Mouse (Mus musculus) myocyte (in vitro differentiated cells): ENCODE results near the gene Mgst3. TPM values are rescaled to one million over a fixed set of nuclear protein-coding genes. Genes with fewer than 3 reads are reported as not detected.

Experiments used
- H3K27me3 ChIP-seq: one replicate; pipeline ENCODE4 v1.6.1; 2011; ENCODE audit not compliant: control insufficient read depth, insufficient read depth, insufficient read length
- H3K36me3 ChIP-seq: one replicate; pipeline ENCODE4 v1.6.1; 2011; ENCODE audit not compliant: control insufficient read depth, insufficient read depth
- H3K4me2 ChIP-seq: one replicate; pipeline ENCODE4 v1.6.1; 2011; ENCODE audit warnings: low read depth, control low read depth
- H3K4me3 ChIP-seq: one replicate; pipeline ENCODE4 v1.5.1; 2011; ENCODE audit warnings: mild to moderate bottlenecking, control low read depth, moderate library complexity
- H3K79me2 ChIP-seq: one replicate; pipeline ENCODE4 v1.6.1; 2011; ENCODE audit not compliant: control insufficient read depth, insufficient read depth
- H3ac ChIP-seq: one replicate; pipeline ENCODE4 v1.6.1; 2011; ENCODE audit not compliant: control insufficient read depth, insufficient read length
- CEBPB ChIP-seq: IDR thresholded peaks from 2 replicates; pipeline ENCODE4 v1.6.1; 2011; ENCODE audit warnings: mild to moderate bottlenecking, moderate library complexity; ENCODE audit not compliant: poor library complexity, insufficient read depth, severe bottlenecking
- E2F4 ChIP-seq: IDR thresholded peaks from one replicate; pipeline ENCODE4 v1.6.1; 2011; ENCODE audit warnings: mild to moderate bottlenecking, control low read depth, moderate library complexity; ENCODE audit not compliant: insufficient read depth
- MAX ChIP-seq: IDR thresholded peaks from one replicate; pipeline ENCODE4 v1.6.1; 2011; ENCODE audit warnings: low read depth, mild to moderate bottlenecking, control low read depth
- MYOD1 ChIP-seq, 3 experiments: IDR thresholded peaks; one replicate each; pipeline ENCODE4 v1.6.1; 2011; ENCODE audit warnings: control low read depth in 2 of 3, low read depth in 2 of 3, mild to moderate bottlenecking in 2 of 3, moderate library complexity in 1 of 3; ENCODE audit not compliant: insufficient read length in 2 of 3, control insufficient read depth in 1 of 3
- MYOG ChIP-seq, 3 experiments: IDR thresholded peaks; one replicate each; pipeline ENCODE4 v1.6.1; 2011; ENCODE audit warnings: control low read depth in 2 of 3, low read depth in 2 of 3, mild to moderate bottlenecking in 2 of 3; ENCODE audit not compliant: insufficient read length in 2 of 3, control insufficient read depth in 1 of 3, insufficient read depth in 1 of 3
- POLR2A ChIP-seq: IDR thresholded peaks from one replicate; pipeline ENCODE4 v1.6.1; 2011; ENCODE audit warnings: low read depth, mild to moderate bottlenecking, control low read depth, moderate library complexity; ENCODE audit not compliant: insufficient read length
- POLR2AphosphoS2 ChIP-seq: IDR thresholded peaks from one replicate; pipeline ENCODE4 v1.6.1; 2011; ENCODE audit warnings: low read depth, control low read depth; ENCODE audit not compliant: insufficient read length
- REST ChIP-seq: IDR thresholded peaks from one replicate; pipeline ENCODE4 v1.6.1; 2011; ENCODE audit warnings: mild to moderate bottlenecking, control low read depth, moderate library complexity; ENCODE audit not compliant: insufficient read depth, insufficient read length
- SRF ChIP-seq: IDR thresholded peaks from one replicate; pipeline ENCODE4 v1.6.1; 2011; ENCODE audit warnings: low read depth; ENCODE audit not compliant: control insufficient read depth, insufficient read length
- TCF12 ChIP-seq: IDR thresholded peaks from one replicate; pipeline ENCODE4 v1.6.1; 2011; ENCODE audit warnings: mild to moderate bottlenecking, control low read depth; ENCODE audit not compliant: poor library complexity, insufficient read depth, severe bottlenecking
- TCF3 ChIP-seq: IDR thresholded peaks from one replicate; pipeline ENCODE4 v1.6.1; 2011; ENCODE audit warnings: low read depth, control low read depth; ENCODE audit not compliant: insufficient read length
- USF1 ChIP-seq: IDR thresholded peaks from one replicate; pipeline ENCODE4 v1.6.1; 2011; ENCODE audit warnings: low read depth, mild to moderate bottlenecking, control low read depth, moderate library complexity
- polyA plus RNA-seq: library from polyadenylated mRNA; unstranded; fragments of >200 nt; fragmentation: generic; extraction: Trizol; gene quantifications from one replicate; pipeline ENCODE4 v1.2.1, GENCODE M21; 2012; ENCODE audit warnings: missing spikeins

Mgst3 gene
- polyA plus RNA-seq, 1 experiment: 62.0 TPM

DNA sequence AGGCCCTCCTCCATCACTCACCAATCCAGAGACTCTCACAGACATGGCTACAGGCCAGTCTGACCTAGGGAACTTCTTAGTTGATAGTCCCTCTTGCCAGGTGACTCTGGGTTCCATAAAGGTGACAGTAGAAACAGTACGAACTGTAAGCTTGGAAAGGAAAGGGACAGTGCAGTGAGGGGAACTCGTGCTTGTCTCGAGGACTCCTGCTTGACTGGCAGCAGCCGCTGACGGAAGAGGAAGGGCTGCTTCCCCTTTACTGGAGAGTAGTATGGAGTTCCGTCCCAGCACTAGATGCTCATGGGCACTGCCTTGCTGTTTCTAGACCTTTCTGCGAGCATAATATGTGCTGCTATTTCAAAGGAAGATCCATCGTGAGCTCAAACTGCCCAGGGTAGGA, 62.5 kb downstream of the Mgst3 start:
- no peaks in the 10 kb centered on the region for H3K79me2 ChIP-seq
- H3K4me2 ChIP-seq: no peak overlapping the region
- no peak overlapping the region for H3K4me3 ChIP-seq
- no peaks in the 10 kb centered on the region for H3K27me3 ChIP-seq
- TF ChIP-seq SRF (no peak), MYOG (IDR thresholded peaks at IDR 0.05; ENCODE audit: control insufficient read depth in 1 of 3, insufficient read depth in 1 of 3, insufficient read length in 2 of 3, low read depth in 2 of 3) (no peak), POLR2AphosphoS2 (no peak), MAX (no peak), REST (no peak), TCF3 (no peak), TCF12 (no peak), POLR2A (no peak), MYOD1 (IDR thresholded peaks at IDR 0.05; ENCODE audit: control insufficient read depth in 1 of 3, insufficient read length in 2 of 3, low read depth in 2 of 3) (no peak), CEBPB (no peak), USF1 (no peak)
- peaks cover 30% of the 10 kb centered on the region for H3K36me3 ChIP-seq
- H3ac ChIP-seq: no peak overlapping the region

DNA sequence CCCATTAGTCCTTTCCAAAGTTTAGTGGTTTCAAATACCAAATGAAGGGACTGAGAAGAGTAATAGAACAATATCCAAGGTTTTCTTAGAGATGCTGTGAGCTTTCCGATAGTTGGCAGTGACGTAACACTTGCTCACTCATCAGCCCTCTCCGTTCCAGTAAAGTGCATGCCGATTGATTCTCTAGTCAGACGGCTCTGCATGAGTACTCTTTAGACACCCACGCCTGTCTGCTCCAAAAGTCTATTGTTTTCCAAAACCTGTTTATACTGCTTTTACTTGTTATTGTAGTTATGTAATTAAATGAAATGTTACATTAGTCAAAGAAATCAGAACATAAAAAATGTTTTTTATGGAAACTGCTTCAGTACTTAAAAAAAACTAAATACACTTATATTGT, 64.9 kb downstream of the Mgst3 start:
- H3K4me2 ChIP-seq: no peak overlapping the region
- H3ac ChIP-seq: no peak overlapping the region
- H3K36me3 ChIP-seq: peaks cover 34% of the 10 kb centered on the region
- no peaks in the 10 kb centered on the region for H3K27me3 ChIP-seq
- H3K4me3 ChIP-seq: no peak overlapping the region
- no peaks in the 10 kb centered on the region for H3K79me2 ChIP-seq
- TF ChIP-seq E2F4 (no peak), POLR2AphosphoS2 (no peak), USF1 (no peak), CEBPB (no peak), SRF (no peak), TCF12 (no peak), REST (no peak), POLR2A (no peak), TCF3 (no peak), MAX (no peak), MYOD1 (IDR thresholded peaks at IDR 0.05; ENCODE audit: control insufficient read depth in 1 of 3, insufficient read length in 2 of 3, low read depth in 2 of 3) (no peak), MYOG (IDR thresholded peaks at IDR 0.05; ENCODE audit: control insufficient read depth in 1 of 3, insufficient read depth in 1 of 3, insufficient read length in 2 of 3, low read depth in 2 of 3) (no peak)

Other genes with a start within 250 kb of the Mgst3 start
- 66.7 TPM for gene Uck2, start 108.5 kb downstream of the Mgst3 start, polyA plus RNA-seq
- gene Tmco1, start 85.5 kb downstream of the Mgst3 start, polyA plus RNA-seq: 57.2 TPM
- gene Aldh9a1, start 43.9 kb downstream of the Mgst3 start, polyA plus RNA-seq: 17.6 TPM
- gene Lrrc52, start 72.9 kb upstream of the Mgst3 start, polyA plus RNA-seq: not detected
- gene Rxrg, start 204.5 kb upstream of the Mgst3 start, polyA plus RNA-seq: 0.07 TPM